In the genomic region with DNA sequence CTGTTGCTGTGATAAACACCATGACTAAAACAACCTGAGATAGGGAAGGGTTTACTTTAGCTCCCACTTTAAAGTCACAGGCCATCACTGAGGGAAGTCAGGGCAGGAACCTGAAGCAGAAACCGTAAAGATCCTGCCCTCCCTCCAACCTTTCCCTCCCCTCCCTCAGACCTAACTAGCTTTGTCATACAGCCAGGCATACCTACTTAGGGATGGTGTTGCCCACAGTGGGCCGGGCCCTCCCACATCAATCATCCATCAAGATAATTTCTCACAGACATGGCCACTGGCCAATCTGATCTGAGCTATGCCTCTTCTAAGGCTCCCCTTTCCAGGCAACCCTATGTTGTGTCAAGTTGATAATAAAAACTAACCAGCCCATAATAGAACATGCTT, we compare ENCODE assay signal across 15 mouse cellular contexts.
A peak's percentile ranks its signal among the peaks of the same experiment; 100 is the strongest.
DNase-seq lines count a peak whose midpoint lies in the region; ATAC-seq and TF ChIP-seq lines count a peak whose summit lies in the region.
"Had no signal": no experiment of that assay in that cellular context is flagged by ENCODE, and none has a peak within 500 bp of the region (broad histone marks: within the 10 kb centered on the region; RNA-seq: fewer than 3 reads in every experiment).

No protein-coding gene starts in this region.

- no peak overlapping the region for H3K4me2 ChIP-seq in heart, embryonic 15.5 days
- H3K4me2 ChIP-seq in embryonic facial prominence, embryonic 15.5 days (replicated peaks): no peak overlapping the region
- H3K4me2 ChIP-seq in stomach, embryonic 15.5 days: no peak overlapping the region
- H3K4me2 ChIP-seq: embryonic facial prominence, embryonic 12.5 days; forebrain, embryonic 12.5 days; hindbrain, embryonic 15.5 days; midbrain, embryonic 15.5 days had no signal

- intact Hi-C loops in heart, postnatal 25 days (cut with DNase I): no loop called here

- no peak overlapping the region for H3K4me3 ChIP-seq in heart, embryonic 15.5 days
- no peak overlapping the region for H3K4me3 ChIP-seq in lung, adult 2 months (replicated peaks; ENCODE audit: extremely low read depth, low read depth, low read length)
- H3K4me3 ChIP-seq in embryonic facial prominence, embryonic 15.5 days (replicated peaks): no peak overlapping the region
- no peak overlapping the region for H3K4me3 ChIP-seq in stomach, embryonic 15.5 days (replicated peaks)
- H3K4me3 ChIP-seq: embryonic facial prominence, embryonic 12.5 days; forebrain, embryonic 12.5 days; hindbrain, embryonic 15.5 days; midbrain, embryonic 15.5 days had no signal

- H3K4me1 ChIP-seq in heart, embryonic 15.5 days (replicated peaks): peaks cover 12% of the 10 kb centered on the region
- no peaks in the 10 kb centered on the region; the same call in 1 of the 2 replicates for H3K4me1 ChIP-seq in lung, adult 2 months (ENCODE audit: control insufficient read depth, insufficient read depth, low read length)
- H3K4me1 ChIP-seq in embryonic facial prominence, embryonic 15.5 days: peaks cover 20% of the 10 kb centered on the region
- peaks cover 10% of the 10 kb centered on the region; the same call in 1 of the 2 replicates for H3K4me1 ChIP-seq in stomach, embryonic 15.5 days
- H3K4me1 ChIP-seq: embryonic facial prominence, embryonic 12.5 days; forebrain, embryonic 12.5 days; hindbrain, embryonic 15.5 days; midbrain, embryonic 15.5 days had no signal

- no peaks in the 10 kb centered on the region for H3K27me3 ChIP-seq in heart, embryonic 15.5 days
- H3K27me3 ChIP-seq in embryonic facial prominence, embryonic 15.5 days: no peaks in the 10 kb centered on the region
- H3K27me3 ChIP-seq in stomach, embryonic 15.5 days (replicated peaks): no peaks in the 10 kb centered on the region
- H3K27me3 ChIP-seq: embryonic facial prominence, embryonic 12.5 days; forebrain, embryonic 12.5 days; hindbrain, embryonic 15.5 days; midbrain, embryonic 15.5 days had no signal

- 48% methylated on average over 2 of the region's 2 CpGs for WGBS in heart, embryonic 15.5 days
- 35% methylated on average over 2 of the region's 2 CpGs for WGBS in lung, adult 2 months
- WGBS in embryonic facial prominence, embryonic 15.5 days: 65% methylated on average over 2 of the region's 2 CpGs
- 36% methylated on average over 2 of the region's 2 CpGs for WGBS in stomach, embryonic 15.5 days

- ATAC-seq in heart, embryonic 15.5 days (replicated peaks; ENCODE audit: insufficient number of reproducible peaks, insufficient read depth, low FRiP score, low read depth): no peak
- ATAC-seq in embryonic facial prominence, embryonic 15.5 days (ENCODE audit: insufficient number of reproducible peaks, low FRiP score, low TSS enrichment, low read depth): no peak
- no peak for ATAC-seq in stomach, embryonic 15.5 days (ENCODE audit: insufficient read depth, low FRiP score, low read depth)
- ATAC-seq: midbrain, embryonic 15.5 days had no signal

- no peak overlapping the region for H3K9ac ChIP-seq in heart, embryonic 15.5 days
- H3K9ac ChIP-seq in embryonic facial prominence, embryonic 15.5 days: no peak overlapping the region
- no peak overlapping the region for H3K9ac ChIP-seq in stomach, embryonic 15.5 days
- H3K9ac ChIP-seq: embryonic facial prominence, embryonic 12.5 days; forebrain, embryonic 12.5 days; hindbrain, embryonic 15.5 days; midbrain, embryonic 15.5 days had no signal

- no peak for TF ChIP-seq CTCF in lung, adult 2 months (IDR thresholded peaks at IDR 0.05; ENCODE audit: insufficient read depth, low read length)

- peak overlapping the region; percentile 61 for H3K27ac ChIP-seq in heart, embryonic 15.5 days
- H3K27ac ChIP-seq in embryonic facial prominence, embryonic 15.5 days (replicated peaks): 0 out of 2 replicates have a peak overlapping the region, but pooled peaks have one; percentile 39
- peak overlapping the region; percentile 21; the same call in 1 of the 2 replicates for H3K27ac ChIP-seq in stomach, embryonic 15.5 days
- H3K27ac ChIP-seq: embryonic facial prominence, embryonic 12.5 days; forebrain, embryonic 12.5 days; hindbrain, embryonic 15.5 days; midbrain, embryonic 15.5 days had no signal

- H3K9me3 ChIP-seq in heart, embryonic 15.5 days (replicated peaks): no peaks in the 10 kb centered on the region
- H3K9me3 ChIP-seq in embryonic facial prominence, embryonic 15.5 days (replicated peaks): no peaks in the 10 kb centered on the region
- H3K9me3 ChIP-seq in stomach, embryonic 15.5 days: no peaks in the 10 kb centered on the region
- H3K9me3 ChIP-seq: embryonic facial prominence, embryonic 12.5 days; forebrain, embryonic 12.5 days; G1E; hindbrain, embryonic 15.5 days; midbrain, embryonic 15.5 days had no signal

- no peak for DNase-seq in heart, postnatal 25 days (ENCODE audit: low spot score)
- peak; percentile 1 for DNase-seq in lung, adult 2 months
- DNase-seq in lung, postnatal 14 days: no peak
- no peak for DNase-seq in frontal cortex, postnatal 10 days (ENCODE audit: low spot score in 2 of 2)
- DNase-seq: adrenal gland, adult 8-10 months; cerebellum, adult 18-20 months; layer of hippocampus, adult 9-11 months had no signal

- no peak for TF ChIP-seq POLR2A in lung, adult 2 months (IDR thresholded peaks at IDR 0.05; ENCODE audit: borderline replicate concordance, extremely low read depth, low read depth, low read length)

- H3K36me3 ChIP-seq in heart, embryonic 15.5 days: no peaks in the 10 kb centered on the region
- no peaks in the 10 kb centered on the region for H3K36me3 ChIP-seq in embryonic facial prominence, embryonic 15.5 days
- H3K36me3 ChIP-seq in stomach, embryonic 15.5 days: no peaks in the 10 kb centered on the region
- H3K36me3 ChIP-seq: embryonic facial prominence, embryonic 12.5 days; forebrain, embryonic 12.5 days; G1E; hindbrain, embryonic 15.5 days; midbrain, embryonic 15.5 days had no signal
